Mouse (Mus musculus) gastrocnemius, postnatal 4 days (tissue): ENCODE results near the gene Krtap7-1. TPM values are rescaled to one million over a fixed set of nuclear protein-coding genes. Genes with fewer than 3 reads are reported as not detected.

Experiments
- total RNA-seq, 2 experiments: library from RNA; stranded (reverse); gene quantifications; 2 replicates each; pipeline ENCODE4 v1.2.3; 2021

The Krtap7-1 gene
- total RNA-seq, 2 experiments from 2014 or later = not detected

Other genes with a start within 250 kb of the Krtap7-1 start
- not detected for gene Krtap21-1, start 104.5 kb downstream of the Krtap7-1 start, total RNA-seq
- not detected for gene Krtap6-2, start 88.2 kb downstream of the Krtap7-1 start, total RNA-seq
- gene Krtap8-1, start 20.4 kb downstream of the Krtap7-1 start, total RNA-seq = not detected
- not detected for gene Krtap11-1, start 62.9 kb upstream of the Krtap7-1 start, total RNA-seq